Comparison of ENCODE assay signal across 22 mouse cellular contexts in genomic region chr17:69162731-69163130, GRCm38 (mm10).
DNase-seq lines count a peak whose midpoint lies in the region; ATAC-seq and TF ChIP-seq lines count a peak whose summit lies in the region.
"Had no signal": no experiment of that assay in that cellular context is flagged by ENCODE, and none has a peak within 500 bp of the region (broad histone marks: within the 10 kb centered on the region; RNA-seq: fewer than 3 reads in every experiment).

No protein-coding gene starts in this region.

- DNase-seq in gastrocnemius, postnatal 25 days = peak; percentile 7
- DNase-seq in gastrocnemius, postnatal 36 days = no peak
- DNase-seq in kidney, postnatal 10 days = peak; percentile 38
- DNase-seq in kidney, postnatal 36 days = peak; percentile 6 to 76
- DNase-seq in kidney, adult 2 months = no peak
- DNase-seq: adrenal gland, adult 8-10 months; adrenal gland, postnatal 14 days; B cell, adult 2 months; cerebellum, adult 11-12 months; cerebellum, adult 2 months; cerebellum, adult 9-10 months; cerebellum, postnatal 10 days had no signal

- no peak overlapping the region for H3K4me2 ChIP-seq in kidney, embryonic 14.5 days (replicated peaks; ENCODE audit: low read depth, low read length)
- H3K4me2 ChIP-seq: embryonic facial prominence, embryonic 12.5 days; forebrain, embryonic 13.5 days; forebrain, embryonic 15.5 days had no signal

- no peak overlapping the region for H3K4me3 ChIP-seq in kidney, embryonic 14.5 days (ENCODE audit: low read length)
- H3K4me3 ChIP-seq in kidney, adult 2 months (ENCODE audit: insufficient read depth, low read depth, low read length) = no peak overlapping the region
- H3K4me3 ChIP-seq: embryonic facial prominence, embryonic 10.5 days; embryonic facial prominence, embryonic 12.5 days; forebrain, embryonic 13.5 days; forebrain, embryonic 15.5 days had no signal

- no peaks in the 10 kb centered on the region for H3K9me3 ChIP-seq in kidney, embryonic 14.5 days (ENCODE audit: control insufficient read depth, low read length)
- H3K9me3 ChIP-seq: embryonic facial prominence, embryonic 10.5 days; embryonic facial prominence, embryonic 12.5 days; forebrain, embryonic 13.5 days; forebrain, embryonic 15.5 days had no signal

- no peaks in the 10 kb centered on the region for H3K36me3 ChIP-seq in kidney, embryonic 14.5 days (ENCODE audit: control insufficient read depth, insufficient read depth, low read length)
- H3K36me3 ChIP-seq in kidney, adult 2 months (ENCODE audit: control insufficient read depth, insufficient read depth, low read length) = no peaks in the 10 kb centered on the region
- H3K36me3 ChIP-seq: embryonic facial prominence, embryonic 10.5 days; embryonic facial prominence, embryonic 12.5 days; forebrain, embryonic 15.5 days; G1E had no signal

- no peak overlapping the region for H3K27ac ChIP-seq in kidney, embryonic 14.5 days (ENCODE audit: low read depth, low read length)
- H3K27ac ChIP-seq in kidney, adult 2 months (ENCODE audit: insufficient read depth, low read depth, low read length) = no peak overlapping the region
- H3K27ac ChIP-seq: embryonic facial prominence, embryonic 10.5 days; embryonic facial prominence, embryonic 12.5 days; forebrain, embryonic 13.5 days; forebrain, embryonic 15.5 days had no signal

- TF ChIP-seq POLR2A in kidney, adult 2 months (IDR thresholded peaks at IDR 0.05; ENCODE audit: low read depth, low read length) = no peak

- intact Hi-C loops in gastrocnemius, postnatal 36 days (cut with DNase I) = no loop called here

- no peaks in the 10 kb centered on the region for H3K27me3 ChIP-seq in kidney, embryonic 14.5 days (ENCODE audit: control insufficient read depth, insufficient read depth, low read length)
- H3K27me3 ChIP-seq in kidney, adult 2 months (replicated peaks; ENCODE audit: control insufficient read depth, insufficient read depth, low read length) = no peaks in the 10 kb centered on the region
- H3K27me3 ChIP-seq: CH12.LX; embryonic facial prominence, embryonic 12.5 days; forebrain, embryonic 13.5 days; forebrain, embryonic 15.5 days; Patski had no signal

- H3K9ac ChIP-seq in kidney, embryonic 14.5 days (ENCODE audit: low read depth, low read length) = no peak overlapping the region
- H3K9ac ChIP-seq: embryonic facial prominence, embryonic 12.5 days; forebrain, embryonic 13.5 days; forebrain, embryonic 15.5 days had no signal

- no peak for TF ChIP-seq CTCF in kidney, adult 2 months (conservative IDR thresholded peaks at IDR 0.05; ENCODE audit: insufficient read depth, insufficient read length, low read depth, low read length)

- no peaks in the 10 kb centered on the region for H3K4me1 ChIP-seq in kidney, embryonic 14.5 days (ENCODE audit: control insufficient read depth, insufficient read depth, low read length)
- no peaks in the 10 kb centered on the region for H3K4me1 ChIP-seq in kidney, adult 2 months (ENCODE audit: control insufficient read depth, insufficient read depth, low read length)

- ATAC-seq in kidney, embryonic 14.5 days (ENCODE audit: low FRiP score, low TSS enrichment) = no peak
- ATAC-seq: activated CD4-positive, CD25-positive, alpha-beta regulatory T cell, adult 4 months; CD4-positive, CD25-positive, alpha-beta regulatory T cell, adult 4 months; forebrain, embryonic 13.5 days; forebrain, embryonic 15.5 days; Patski had no signal

Comparison
In these comparisons a context has a peak if more than half of its experiments do, and no peak if none do; other contexts are left out.
1. DNase-seq: peak in gastrocnemius, postnatal 25 days (single experiment), kidney, postnatal 10 days (single experiment) and kidney, postnatal 36 days (2 of 2); none in gastrocnemius, postnatal 36 days (0 of 2) and kidney, adult 2 months (single experiment).